Mouse (Mus musculus): ENCODE data around the gene Invs. TPM values are rescaled to one million over a fixed set of nuclear protein-coding genes. Genes with fewer than 3 reads are reported as not detected.

Invs gene
- total RNA-seq (2023; ENCODE audit: inconsistent age), result 13.0 to 16.9 TPM (median 14.2 TPM) in 4 replicates

DNA sequence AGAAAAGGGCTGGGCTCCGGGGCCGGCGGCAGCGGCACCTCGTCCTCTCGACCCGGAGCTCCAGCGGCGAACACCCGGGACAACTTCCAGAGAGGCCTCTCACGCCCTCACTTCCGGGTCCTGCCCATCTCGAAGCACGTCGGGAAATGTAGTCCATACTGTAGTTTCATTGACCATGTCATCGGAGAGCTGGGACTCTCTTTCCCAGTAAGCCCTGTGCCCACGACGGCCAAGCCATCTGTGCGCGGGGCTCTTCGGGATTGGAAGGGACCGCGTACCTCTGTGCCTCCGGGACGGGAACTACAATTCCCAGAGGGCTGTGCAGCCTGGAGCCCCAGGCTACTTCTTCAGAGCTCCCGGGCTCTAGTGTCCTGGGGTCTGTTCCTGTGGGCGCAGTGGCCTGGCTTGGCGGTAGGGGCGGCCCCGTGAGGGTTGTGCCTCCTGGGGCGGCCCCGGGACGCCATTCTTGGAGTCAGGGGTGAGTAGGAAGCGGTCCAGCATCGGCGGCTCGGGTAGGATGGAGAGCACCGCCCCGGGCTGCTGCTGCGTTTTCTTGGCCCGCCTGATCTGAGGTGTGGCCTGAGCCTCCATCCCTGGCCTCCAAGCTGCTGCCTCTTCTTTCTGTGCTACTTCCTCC is at the start of gene Invs, which contains the start of gene Erp44:
Gene Invs, plus strand, starts transcription at position 263 of the 637 bp plus-strand sequence.
Gene Erp44, minus strand, starts transcription at position 61 of the 637 bp plus-strand sequence.

DNA sequence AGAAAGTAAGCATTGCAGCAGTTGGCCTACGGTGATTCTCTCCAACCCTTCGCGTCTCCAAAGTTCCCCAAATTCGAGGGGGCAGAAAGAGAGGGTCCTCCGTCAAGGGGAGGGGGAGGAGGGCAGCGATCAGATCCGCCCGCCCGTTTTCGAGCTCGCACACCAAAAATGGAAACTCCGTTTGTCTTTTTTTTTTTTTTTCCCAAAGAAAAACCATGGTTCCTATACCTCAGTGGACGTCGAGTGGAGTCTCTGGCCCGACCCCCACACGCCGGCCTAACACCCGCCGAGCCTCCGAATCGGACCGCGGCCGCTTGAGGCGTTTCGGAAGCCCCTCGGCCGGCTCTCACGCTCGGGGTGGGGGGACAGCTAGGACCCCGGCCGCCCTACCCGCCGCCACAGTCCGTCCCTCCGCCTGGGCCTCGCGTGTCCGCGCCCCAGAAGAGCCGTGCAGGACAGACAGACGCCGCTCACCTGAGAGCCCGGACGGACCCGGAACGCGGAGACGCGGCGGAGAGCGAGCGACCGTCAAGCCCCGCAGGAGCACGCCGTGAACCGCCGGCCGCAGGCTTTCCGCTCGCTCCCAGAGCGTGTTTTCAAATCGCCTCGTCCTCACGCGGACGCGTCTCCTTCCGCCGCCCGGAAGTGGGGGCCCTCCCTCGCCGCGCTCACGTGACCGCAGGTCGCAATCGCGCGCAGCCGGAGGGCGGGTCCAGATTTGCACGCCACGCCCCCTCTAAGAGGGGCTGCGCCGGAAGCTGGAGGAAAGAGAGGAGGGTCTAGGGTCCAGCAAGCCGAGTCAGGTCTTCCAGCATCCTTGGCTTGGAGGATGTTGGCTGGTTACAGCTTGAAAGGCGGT is 193.5 kb downstream of the Invs start, which contains the start of gene Tex10:
Gene Tex10, minus strand, starts transcription at position 668 of the 859 bp plus-strand sequence.

Other genes with a start within 250 kb of the Invs start
- gene Nr4a3, start 234.6 kb upstream of the Invs start, total RNA-seq (2023; ENCODE audit: inconsistent age), result 21.5 to 31.5 TPM (median 21.9 TPM) in 4 replicates
- gene Stx17, start 154.8 kb upstream of the Invs start, total RNA-seq (2023; ENCODE audit: inconsistent age), result 22.7 to 28.6 TPM (median 24.6 TPM) in 4 replicates
- 63.3 to 65.1 TPM (median 64.0 TPM) in 4 replicates for gene Erp44, start 202 bp upstream of the Invs start, total RNA-seq (2023; ENCODE audit: inconsistent age)
- gene Tex10, start 193.7 kb downstream of the Invs start, total RNA-seq (2023; ENCODE audit: inconsistent age), result 84.8 to 97.0 TPM (median 91.2 TPM) in 4 replicates

All from B cell, adult (primary cell).